Mouse (Mus musculus) heart, adult 11 months (tissue): ENCODE measurements around the gene Rsg1.

Experiments
- DNase-seq: peaks from one replicate; pipeline ENCODE4 v3.0.0; 2022

Gene Rsg1

GRCm38 (mm10) chr4:141212892-141213291 is 864 bp upstream of the Rsg1 start:
- peak; percentile 90 for DNase-seq

- DNase-seq, result no peak
Measured at GRCm38 (mm10) chr4:141213342-141213741, 414 bp upstream of the Rsg1 start.

- DNase-seq, result peak; percentile 91
Measured at GRCm38 (mm10) chr4:141214337-141214851, 638 bp downstream of the Rsg1 start.

- DNase-seq, result no peak
Measured at GRCm38 (mm10) chr4:141219583-141220213, 5.9 kb downstream of the Rsg1 start.

- DNase-seq, result no peak
Measured at GRCm38 (mm10) chr4:141221848-141222247, 8.1 kb downstream of the Rsg1 start.

- no peak for DNase-seq
Measured at GRCm38 (mm10) chr4:141222752-141223151, 9.0 kb downstream of the Rsg1 start.

GRCm38 (mm10) chr4:141228687-141229086 is 14.9 kb downstream of the Rsg1 start:
- peak; percentile 36 for DNase-seq

- DNase-seq, result peak; percentile 88
Measured at GRCm38 (mm10) chr4:141233196-141233595, 19.4 kb downstream of the Rsg1 start.

GRCm38 (mm10) chr4:141235537-141236111 is 21.9 kb downstream of the Rsg1 start:
- DNase-seq, result peak; percentile 80

GRCm38 (mm10) chr4:141236856-141237255 is 23.1 kb downstream of the Rsg1 start:
- peak; percentile 88 for DNase-seq

- peak; percentile 78 for DNase-seq
Measured at GRCm38 (mm10) chr4:141238492-141239387, 25.0 kb downstream of the Rsg1 start.

GRCm38 (mm10) chr4:141239388-141240125 is 25.8 kb downstream of the Rsg1 start, which contains the start of gene Arhgef19:
Gene Arhgef19, plus strand, starts transcription at chr4:141239499.
- peak; percentile 99 for DNase-seq

- peak; percentile 94 for DNase-seq
Measured at GRCm38 (mm10) chr4:141240617-141241016, 26.9 kb downstream of the Rsg1 start.

GRCm38 (mm10) chr4:141241861-141242260 is 28.1 kb downstream of the Rsg1 start:
- DNase-seq, result peak; percentile 81

GRCm38 (mm10) chr4:141242651-141243241 is 29.0 kb downstream of the Rsg1 start:
- peak; percentile 96 for DNase-seq

GRCm38 (mm10) chr4:141243636-141244035 is 29.9 kb downstream of the Rsg1 start:
- peak; percentile 87 for DNase-seq

GRCm38 (mm10) chr4:141244401-141244800 is 30.6 kb downstream of the Rsg1 start:
- no peak for DNase-seq

GRCm38 (mm10) chr4:141244931-141245425 is 31.2 kb downstream of the Rsg1 start:
- peak; percentile 96 for DNase-seq

GRCm38 (mm10) chr4:141246089-141246997 is 32.6 kb downstream of the Rsg1 start:
- peak; percentile 95 for DNase-seq

GRCm38 (mm10) chr4:141246998-141247350 is 33.2 kb downstream of the Rsg1 start:
- no peak for DNase-seq
